Mouse (Mus musculus) brain, adult 10 weeks (tissue): ENCODE measurements around the gene Slc25a29. TPM values are rescaled to one million over a fixed set of nuclear protein-coding genes. Genes with fewer than 3 reads are reported as not detected.

Experiments used
- polyA plus RNA-seq: library from polyadenylated mRNA; stranded (reverse); fragments of 350-450 nt; fragmentation: Illumina TruSeq; extraction: RNeasy Lipid Tissue Mini Kit (QIAGEN cat#74804); gene quantifications from one replicate; pipeline ENCODE4 v1.2.3, GENCODE M21; 2015; ENCODE audit warnings: low read depth, low replicate concordance

The Slc25a29 gene
- 13.8 TPM for polyA plus RNA-seq

DNA sequence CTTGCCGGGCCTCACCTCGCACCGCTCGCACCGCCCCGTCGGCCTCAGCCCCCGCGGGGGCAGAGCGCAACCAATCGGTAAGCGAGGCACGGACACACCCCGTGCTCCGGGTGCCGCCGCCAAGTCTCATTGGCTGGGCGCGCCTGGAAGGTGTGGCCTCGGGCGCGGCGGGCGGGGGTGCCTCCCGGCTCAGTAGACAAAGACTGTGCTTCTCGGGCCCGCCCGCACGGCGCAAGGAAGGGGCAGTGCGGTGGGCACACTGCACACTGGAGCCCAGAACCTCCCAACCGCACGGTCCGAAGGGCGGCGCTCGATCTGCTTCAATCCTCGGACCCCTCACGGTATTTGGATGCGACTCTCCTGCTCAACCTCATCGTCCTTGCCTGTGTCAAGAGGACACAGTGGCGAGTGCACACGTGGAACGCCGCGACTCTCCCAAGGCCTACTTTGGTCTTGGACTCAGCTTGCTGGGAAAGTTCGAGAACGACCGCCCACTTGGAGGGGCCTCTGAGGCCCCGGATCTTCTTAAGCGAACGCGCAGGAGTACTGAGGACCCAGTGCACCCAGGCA is at the start of gene Slc25a29, which contains the start of gene Slc25a47:
Gene Slc25a29, minus strand, starts transcription at position 44 of the 570 bp plus-strand sequence.
Gene Slc25a47, plus strand, starts transcription at position 207 of the 570 bp plus-strand sequence.

DNA sequence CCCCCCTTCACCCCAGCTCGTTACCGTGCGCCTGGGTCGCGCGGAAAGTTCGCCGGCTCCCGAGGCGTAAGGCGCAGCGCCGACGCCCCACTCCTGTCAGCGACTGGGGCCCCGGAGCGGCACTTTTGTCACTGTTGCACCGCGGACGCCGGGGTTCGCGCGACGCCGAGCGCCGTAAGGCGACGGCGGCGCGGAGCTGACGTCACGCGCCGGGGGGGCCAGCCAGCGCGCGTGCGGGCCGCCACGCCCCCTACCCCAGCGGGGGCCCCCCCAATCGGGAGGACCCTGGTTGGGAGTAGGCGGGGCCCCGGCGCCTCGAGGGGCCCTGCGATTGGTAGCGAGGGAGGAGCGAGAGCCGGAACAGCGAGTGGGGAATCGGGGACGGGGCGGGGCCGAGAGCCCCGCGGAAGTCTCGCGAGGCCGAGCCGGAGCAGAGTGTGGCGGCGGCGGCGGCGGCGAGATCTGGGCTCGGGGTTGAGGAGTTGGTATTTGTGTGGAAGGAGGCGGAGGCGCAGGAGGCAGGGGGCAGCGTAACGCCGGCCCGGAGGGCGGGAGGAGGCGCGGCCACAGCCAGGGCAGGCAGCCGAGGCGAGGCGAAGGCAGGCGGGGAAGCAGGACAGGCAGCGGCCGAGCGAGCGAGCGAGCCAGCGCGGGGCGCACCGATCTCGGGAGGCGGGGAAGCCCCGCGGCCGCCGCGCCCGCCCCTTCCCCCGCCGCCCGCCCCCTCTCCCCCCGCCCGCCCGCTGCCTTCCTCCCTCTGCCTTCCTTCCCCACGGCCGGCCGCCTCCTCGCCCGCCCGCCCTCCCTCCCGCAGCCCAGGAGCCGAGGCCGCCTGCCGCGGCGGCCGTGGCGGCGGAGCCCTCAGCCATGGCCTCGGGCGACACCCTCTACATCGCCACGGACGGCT is 42.9 kb downstream of the Slc25a29 start, which contains the start of gene Yy1:
Gene Yy1, plus strand, starts transcription at position 428 of the 907 bp plus-strand sequence.

Other genes starting within 250 kb of the Slc25a29 start
- gene Degs2, start 133.6 kb downstream of the Slc25a29 start, polyA plus RNA-seq: 5.4 TPM
- 30.6 TPM for gene Yy1, start 42.9 kb downstream of the Slc25a29 start, polyA plus RNA-seq
- 7.7 TPM for gene Slc25a47, start 163 bp upstream of the Slc25a29 start, polyA plus RNA-seq
- gene Wdr25, start 57.7 kb upstream of the Slc25a29 start, polyA plus RNA-seq: 8.4 TPM
- 77.5 TPM for gene Wars, start 58.3 kb upstream of the Slc25a29 start, polyA plus RNA-seq
- gene Begain, start 232.3 kb upstream of the Slc25a29 start, polyA plus RNA-seq: 96.3 TPM